Mouse (Mus musculus) olfactory bulb, adult 2 months (tissue): ENCODE measurements around the gene Prpf31.

Source experiments
- CTCF ChIP-seq: fragments of 200-500 bp; IDR thresholded peaks from 2 replicates; pipeline ENCODE4 v1.5.1; 2012; ENCODE audit warnings: low read depth, mild to moderate bottlenecking, low read length, moderate library complexity; ENCODE audit not compliant: insufficient read depth
- POLR2A ChIP-seq: fragments of 200-500 bp; IDR thresholded peaks from 2 replicates; pipeline ENCODE4 v1.6.1; 2012; ENCODE audit warnings: mild to moderate bottlenecking, low read depth, low read length, moderate library complexity; ENCODE audit not compliant: insufficient read depth

DNA sequence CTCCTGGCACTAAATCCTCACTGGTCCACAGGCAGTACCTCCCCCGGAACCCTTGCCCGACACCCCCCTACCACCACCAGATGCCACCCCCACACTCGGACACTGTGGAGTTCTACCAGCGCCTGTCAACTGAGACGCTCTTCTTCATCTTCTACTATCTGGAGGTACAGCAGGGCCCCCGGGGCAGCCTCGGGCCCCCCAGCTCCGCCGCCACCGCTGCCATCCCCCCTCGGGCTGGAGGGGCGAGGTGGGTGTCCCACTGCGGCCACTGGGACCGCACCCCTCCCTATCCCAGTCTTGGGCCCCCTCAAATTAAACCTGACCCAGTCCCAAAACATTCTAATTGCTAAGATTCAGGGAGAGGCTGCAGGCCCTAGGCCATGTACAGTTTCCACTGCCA, 28.8 kb downstream of the Prpf31 start:
- TF ChIP-seq CTCF: no peak
- TF ChIP-seq POLR2A: no peak
